Mouse (Mus musculus) splenic B cell, adult 2 months (primary cell): ENCODE measurements around the gene Plch1.

ENCODE experiments used
- DNase-seq: peaks from one replicate; pipeline ENCODE4 v3.0.0-alpha.2; 2011; ENCODE audit warnings: low read depth, low spot score
- H3K27me3 ChIP-seq: 2 replicates; pipeline ENCODE4 v1.6.1; 2012; ENCODE audit warnings: mild to moderate bottlenecking, low read length, moderate library complexity, mixed read lengths; ENCODE audit not compliant: control insufficient read depth, poor library complexity, insufficient read depth, severe bottlenecking
- H3K36me3 ChIP-seq: 2 replicates; pipeline ENCODE4 v1.6.1; 2012; ENCODE audit warnings: mild to moderate bottlenecking, low read length, moderate library complexity, mixed read lengths; ENCODE audit not compliant: control insufficient read depth, poor library complexity, insufficient read depth, severe bottlenecking

Plch1 gene

DNA sequence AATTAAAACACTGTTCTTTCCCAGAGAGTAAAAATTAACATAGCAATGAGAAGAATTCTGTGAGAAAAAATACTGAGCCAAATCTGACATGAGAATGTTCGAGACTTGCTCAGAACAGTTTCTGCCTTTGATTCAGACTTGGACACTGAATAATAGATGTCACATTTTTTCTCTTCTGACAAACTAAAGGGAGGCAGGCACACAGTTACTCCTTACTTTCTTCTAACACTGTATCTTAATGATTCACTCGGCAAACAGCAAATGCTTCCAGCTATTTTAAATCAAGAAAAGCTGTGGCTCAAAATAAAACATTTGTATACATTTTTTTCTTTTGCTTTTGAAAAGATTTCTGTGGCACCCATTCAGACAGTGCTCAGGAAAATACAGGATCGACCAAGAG, 7.1 kb downstream of the Plch1 start:
- DNase-seq, result no peak
- no peaks in the 10 kb centered on the region for H3K27me3 ChIP-seq
- H3K36me3 ChIP-seq, result no peaks in the 10 kb centered on the region

DNA sequence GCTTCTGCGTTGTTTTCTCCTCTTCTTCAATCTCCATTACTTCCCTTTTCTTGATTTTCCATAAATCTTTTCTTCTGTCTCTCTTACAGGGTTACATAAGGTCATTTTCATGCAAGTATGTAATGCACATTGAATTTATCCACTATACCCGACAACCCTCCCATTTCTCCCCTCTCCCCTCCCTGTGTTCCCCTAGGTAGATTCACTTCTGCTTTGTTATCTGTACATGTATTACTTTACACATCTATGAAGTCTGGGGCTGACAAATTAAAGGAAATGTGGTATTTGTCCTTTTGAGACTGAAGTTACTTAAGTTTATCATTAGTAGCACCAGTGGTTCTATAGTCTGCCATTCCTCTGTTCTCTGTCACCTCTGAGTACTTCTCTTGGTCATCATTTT, 18.2 kb downstream of the Plch1 start:
- no peaks in the 10 kb centered on the region for H3K36me3 ChIP-seq
- no peak for DNase-seq
- no peaks in the 10 kb centered on the region for H3K27me3 ChIP-seq

DNA sequence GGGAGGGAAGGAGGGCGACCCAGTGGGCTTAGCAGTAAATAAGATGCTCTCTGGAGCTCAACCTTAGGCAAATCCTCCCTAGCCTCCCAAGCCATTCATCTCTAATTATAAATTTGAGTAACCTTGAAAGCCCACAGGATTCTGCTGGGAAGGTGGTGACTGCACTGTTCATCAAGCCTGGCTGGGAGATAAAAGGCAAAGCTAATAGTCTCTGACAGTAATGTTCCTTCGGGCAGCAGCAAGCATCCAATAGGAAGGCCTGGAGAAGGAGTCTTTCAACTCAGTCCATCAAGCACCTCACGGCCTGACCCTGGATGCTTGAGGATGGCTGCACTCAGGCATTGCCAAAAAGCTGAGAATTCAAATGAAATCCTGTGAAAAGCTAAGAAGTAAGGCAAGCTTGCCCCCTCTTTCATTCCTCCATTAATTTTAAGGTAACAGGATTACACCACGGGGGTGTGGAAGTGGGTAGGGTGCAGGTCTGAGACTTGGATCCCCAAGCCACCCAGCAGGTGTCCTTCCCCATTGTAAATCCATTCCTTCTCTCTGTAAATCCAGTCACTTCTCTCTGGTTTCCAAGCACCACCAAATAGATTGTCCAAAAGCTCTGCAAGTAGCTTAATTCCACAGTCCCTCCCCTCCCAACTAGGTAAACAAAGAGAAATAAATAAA, 20.1 kb downstream of the Plch1 start:
- no peaks in the 10 kb centered on the region; the same call in 1 of the 2 replicates for H3K27me3 ChIP-seq
- H3K36me3 ChIP-seq, result no peaks in the 10 kb centered on the region
- DNase-seq, result no peak

- no peaks in the 10 kb centered on the region; the same call in 1 of the 2 replicates for H3K27me3 ChIP-seq
- H3K36me3 ChIP-seq, result no peaks in the 10 kb centered on the region
- no peak for DNase-seq
Observed at GRCm38 (mm10) chr3:63872818-63873217, 26.5 kb downstream of the Plch1 start.

- DNase-seq, result no peak
- H3K36me3 ChIP-seq, result no peaks in the 10 kb centered on the region
- H3K27me3 ChIP-seq, result no peaks in the 10 kb centered on the region; the same call in 1 of the 2 replicates
Observed at GRCm38 (mm10) chr3:63871249-63871648, 28.0 kb downstream of the Plch1 start.

GRCm38 (mm10) chr3:63868285-63868684, 31.0 kb downstream of the Plch1 start:
- Histone ChIP-seq H3K36me3 (no peaks in the 10 kb centered on the region), H3K27me3 (no peaks in the 10 kb centered on the region)
- no peak for DNase-seq

GRCm38 (mm10) chr3:63865069-63865468, 34.2 kb downstream of the Plch1 start:
- H3K27me3 ChIP-seq, result no peaks in the 10 kb centered on the region; the same call in 1 of the 2 replicates
- H3K36me3 ChIP-seq, result no peaks in the 10 kb centered on the region
- no peak for DNase-seq

DNA sequence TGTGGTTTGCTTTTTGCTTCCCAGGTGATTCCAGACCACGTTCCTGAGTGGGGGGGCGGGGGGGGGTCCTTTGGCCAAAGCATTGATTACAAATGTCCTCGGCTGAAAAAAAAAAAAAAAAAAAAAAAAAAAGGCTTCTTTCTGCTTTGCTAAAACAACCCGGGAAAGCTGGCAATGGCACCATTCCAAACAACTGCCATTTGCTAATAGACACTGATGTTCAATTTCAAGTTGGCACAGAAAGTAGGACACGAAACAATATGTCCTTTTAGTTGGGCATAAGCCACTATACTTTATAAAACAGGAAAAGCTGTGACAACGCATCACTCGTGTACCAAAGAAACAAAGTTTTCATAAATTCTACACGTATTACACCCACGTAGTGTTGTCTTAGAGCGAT, 36.6 kb downstream of the Plch1 start:
- DNase-seq, result no peak
- Histone ChIP-seq H3K27me3 (no peaks in the 10 kb centered on the region; the same call in 1 of the 2 replicates), H3K36me3 (no peaks in the 10 kb centered on the region)

- H3K27me3 ChIP-seq, result no peaks in the 10 kb centered on the region
- no peak for DNase-seq
- H3K36me3 ChIP-seq, result no peaks in the 10 kb centered on the region
Observed at GRCm38 (mm10) chr3:63852828-63853227, 46.4 kb downstream of the Plch1 start.

DNA sequence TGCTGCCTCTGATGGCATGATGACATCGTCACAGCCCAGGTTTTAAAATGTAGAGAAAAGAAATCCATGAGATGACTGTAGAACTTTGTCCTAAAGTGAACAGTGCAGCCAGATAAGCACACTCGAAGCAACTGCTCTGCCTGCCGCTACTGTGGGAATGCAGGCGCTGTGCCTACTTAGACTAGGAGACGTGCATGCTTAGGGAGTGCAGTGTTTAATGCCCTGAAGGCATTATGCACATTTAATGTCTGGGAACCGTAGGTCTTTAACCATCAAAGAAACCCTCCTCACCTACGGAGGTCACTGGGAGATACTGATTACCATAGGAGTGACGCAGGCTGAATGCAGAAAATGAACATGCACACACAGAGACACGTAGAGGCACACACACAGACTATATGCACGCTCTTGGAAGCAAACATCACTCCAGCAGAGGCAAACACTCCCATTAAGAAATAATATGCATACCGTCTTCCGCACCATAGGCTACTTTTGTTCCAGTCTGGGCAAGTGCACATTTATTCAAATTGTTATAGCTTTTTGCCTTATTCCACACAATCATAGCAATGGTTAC, 48.1 kb downstream of the Plch1 start:
- no peak for DNase-seq
- Histone ChIP-seq H3K27me3 (no peaks in the 10 kb centered on the region), H3K36me3 (no peaks in the 10 kb centered on the region)

DNA sequence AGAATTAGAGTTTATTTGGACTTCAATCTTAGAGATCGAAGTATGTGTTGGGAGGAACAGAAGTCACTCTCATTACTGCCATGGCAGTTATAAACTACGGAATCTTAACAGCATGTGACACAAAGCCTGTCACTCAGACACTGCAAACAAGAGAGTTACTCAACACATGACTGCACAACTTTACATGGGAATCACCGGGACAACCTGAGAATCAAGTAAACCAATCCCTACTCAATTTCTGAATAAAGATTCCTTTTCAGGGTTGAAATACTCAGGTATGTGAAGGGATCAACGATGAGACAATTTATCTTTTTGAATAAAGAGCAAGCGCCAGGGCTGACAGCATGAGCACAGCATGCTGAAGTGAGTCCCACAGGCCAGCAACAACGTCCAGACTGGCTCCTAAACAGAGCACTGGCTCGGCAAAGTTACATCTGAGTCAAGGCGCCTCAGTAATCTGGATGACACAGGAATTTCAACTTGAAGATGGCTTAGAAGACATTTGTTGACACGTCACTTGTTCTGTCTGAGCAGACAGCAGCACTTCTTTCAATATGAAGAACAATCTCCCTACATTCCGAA, 49.4 kb downstream of the Plch1 start:
- Histone ChIP-seq H3K36me3 (no peaks in the 10 kb centered on the region), H3K27me3 (no peaks in the 10 kb centered on the region)
- DNase-seq, result no peak

- Histone ChIP-seq H3K27me3 (no peaks in the 10 kb centered on the region), H3K36me3 (no peaks in the 10 kb centered on the region)
- DNase-seq, result no peak
Observed at GRCm38 (mm10) chr3:63844141-63844540, 55.1 kb downstream of the Plch1 start.

DNA sequence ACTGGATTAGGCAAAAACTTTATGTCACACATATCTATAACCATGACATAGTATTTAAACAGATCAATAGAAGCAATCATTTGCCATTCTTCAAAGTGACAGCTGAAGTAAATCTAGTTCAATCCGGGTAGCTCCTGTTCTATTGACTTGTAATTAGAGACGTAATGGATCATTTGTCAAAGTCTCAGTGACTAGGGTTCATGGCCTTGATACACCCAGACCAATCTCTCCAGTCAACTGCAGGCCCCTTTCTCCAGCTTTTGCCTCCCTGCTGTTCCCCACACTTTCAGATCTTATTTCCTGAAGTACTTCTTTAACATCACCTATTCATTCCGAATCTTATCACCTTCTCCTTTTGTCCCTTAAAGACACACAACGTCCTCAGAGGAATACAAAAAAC, 56.8 kb downstream of the Plch1 start:
- H3K27me3 ChIP-seq, result no peaks in the 10 kb centered on the region
- DNase-seq, result no peak
- no peaks in the 10 kb centered on the region for H3K36me3 ChIP-seq

DNA sequence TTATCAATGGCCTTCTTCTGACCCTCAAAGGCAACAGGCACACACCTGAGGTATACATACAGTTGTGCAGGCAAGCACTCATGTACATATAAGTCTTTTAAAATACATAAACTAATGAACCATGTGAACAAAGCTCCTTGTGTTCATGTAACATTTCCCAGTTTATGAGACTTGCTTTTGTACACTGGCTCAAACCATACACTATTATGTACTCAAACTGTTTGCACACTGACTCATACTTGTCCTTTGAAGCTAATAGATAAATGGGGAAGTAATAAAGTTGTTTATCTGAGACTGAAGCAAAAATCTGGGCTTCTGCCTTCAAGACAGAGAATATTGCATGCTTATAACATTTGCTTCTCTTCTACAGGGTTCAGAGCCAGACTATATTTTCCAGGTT, 61.5 kb downstream of the Plch1 start:
- Histone ChIP-seq H3K36me3 (no peaks in the 10 kb centered on the region), H3K27me3 (no peaks in the 10 kb centered on the region)
- no peak for DNase-seq

- Histone ChIP-seq H3K27me3 (no peaks in the 10 kb centered on the region), H3K36me3 (no peaks in the 10 kb centered on the region)
- DNase-seq, result no peak
Observed at GRCm38 (mm10) chr3:63836937-63837632, 62.2 kb downstream of the Plch1 start.
